Mouse (Mus musculus) forelimb bud, embryonic 11.5 days (tissue): ENCODE data around the gene Cntn5.
A peak's percentile ranks its signal among the peaks of the same experiment; 100 is the strongest.

Experiments used
- DNase-seq: peaks from one replicate; pipeline ENCODE4 v3.0.0-alpha.2; 2012; ENCODE audit warnings: low read depth, low spot score

Cntn5 gene

GRCm38 (mm10) chr9:10447220-10447837, 457.2 kb downstream of the Cntn5 start:
- peak; percentile 1 for DNase-seq

- no peak for DNase-seq
Measured at GRCm38 (mm10) chr9:10412075-10412474, 492.5 kb downstream of the Cntn5 start.

GRCm38 (mm10) chr9:10400099-10400498, 504.5 kb downstream of the Cntn5 start:
- DNase-seq: peak; percentile 7

- DNase-seq: no peak
Measured at GRCm38 (mm10) chr9:10389863-10390262, 514.7 kb downstream of the Cntn5 start.

- no peak for DNase-seq
Measured at GRCm38 (mm10) chr9:10384455-10384854, 520.1 kb downstream of the Cntn5 start.

- DNase-seq: no peak
Measured at GRCm38 (mm10) chr9:10383140-10383539, 521.4 kb downstream of the Cntn5 start.

- DNase-seq: no peak
Measured at GRCm38 (mm10) chr9:10381701-10382100, 522.9 kb downstream of the Cntn5 start.

- no peak for DNase-seq
Measured at GRCm38 (mm10) chr9:10376261-10376660, 528.3 kb downstream of the Cntn5 start.

GRCm38 (mm10) chr9:10368971-10369370, 535.6 kb downstream of the Cntn5 start:
- no peak for DNase-seq

- DNase-seq: no peak
Measured at GRCm38 (mm10) chr9:10368410-10368809, 536.2 kb downstream of the Cntn5 start.

GRCm38 (mm10) chr9:10366246-10366955, 538.2 kb downstream of the Cntn5 start:
- DNase-seq: no peak

- DNase-seq: no peak
Measured at GRCm38 (mm10) chr9:10350909-10351655, 553.5 kb downstream of the Cntn5 start.

GRCm38 (mm10) chr9:10348741-10349140, 555.8 kb downstream of the Cntn5 start:
- DNase-seq: no peak

- no peak for DNase-seq
Measured at GRCm38 (mm10) chr9:10348222-10348621, 556.4 kb downstream of the Cntn5 start.

- no peak for DNase-seq
Measured at GRCm38 (mm10) chr9:10340751-10341150, 563.8 kb downstream of the Cntn5 start.

GRCm38 (mm10) chr9:10339716-10340115, 564.9 kb downstream of the Cntn5 start:
- no peak for DNase-seq

GRCm38 (mm10) chr9:10324697-10325368, 579.7 kb downstream of the Cntn5 start:
- peak; percentile 48 for DNase-seq

- peak; percentile 65 for DNase-seq
Measured at GRCm38 (mm10) chr9:10269342-10269741, 635.2 kb downstream of the Cntn5 start.

GRCm38 (mm10) chr9:10268836-10269235, 635.7 kb downstream of the Cntn5 start:
- no peak for DNase-seq

- no peak for DNase-seq
Measured at GRCm38 (mm10) chr9:10265616-10266015, 639.0 kb downstream of the Cntn5 start.

- DNase-seq: no peak
Measured at GRCm38 (mm10) chr9:10233364-10233763, 671.2 kb downstream of the Cntn5 start.

GRCm38 (mm10) chr9:10232066-10232465, 672.5 kb downstream of the Cntn5 start:
- DNase-seq: no peak
